ENCODE assay signal across 16 mouse cellular contexts in the genomic region with DNA sequence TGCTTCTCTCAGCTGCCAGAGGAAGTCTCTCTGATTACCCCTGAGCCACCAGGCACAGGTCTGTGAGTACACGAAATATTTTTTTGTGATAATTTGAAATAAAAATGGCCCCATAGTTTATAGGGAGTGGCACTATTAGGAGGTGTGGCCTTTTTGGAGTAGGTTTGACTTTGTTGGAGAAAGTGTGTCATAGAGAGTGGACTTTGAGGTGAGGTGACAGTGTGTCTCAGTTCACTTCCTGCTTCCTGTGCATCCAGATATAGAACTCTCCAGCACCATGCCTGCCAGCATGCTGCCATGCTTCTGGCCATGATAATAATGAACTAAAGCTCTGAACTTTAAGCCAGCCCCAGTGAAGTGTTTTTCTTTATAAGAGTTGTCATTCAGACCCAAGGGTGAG.
"Had no signal": no experiment of that assay in that cellular context is flagged by ENCODE, and none has a peak within 500 bp of the region (broad histone marks: within the 10 kb centered on the region; RNA-seq: fewer than 3 reads in every experiment).

No protein-coding gene starts in this region.

- H3K4me3 ChIP-seq: limb, embryonic 13.5 days; midbrain, embryonic 12.5 days; neural tube, embryonic 13.5 days had no signal

- H3K4me2 ChIP-seq: limb, embryonic 13.5 days; lung, embryonic 14.5 days; midbrain, embryonic 12.5 days; neural tube, embryonic 13.5 days had no signal

- ATAC-seq: midbrain, embryonic 16.5 days had no signal

- DNase-seq: kidney, adult 8-10 months; kidney, postnatal 4 days; left cerebral cortex, postnatal 4 days; lung, embryonic 14.5 days; lung, postnatal 10 days; lung, postnatal 4 days; retina, postnatal 1 day; right cerebral cortex, postnatal 4 days; spleen, adult 18-20 months; thymus, adult 2 months; thymus, postnatal 25 days had no signal

- H3K4me1 ChIP-seq: limb, embryonic 13.5 days; midbrain, embryonic 12.5 days; neural tube, embryonic 13.5 days had no signal

- H3K9me3 ChIP-seq: limb, embryonic 13.5 days; midbrain, embryonic 12.5 days; neural tube, embryonic 13.5 days had no signal

- H3K27ac ChIP-seq: kidney, postnatal 0 days; limb, embryonic 13.5 days; midbrain, embryonic 12.5 days; neural tube, embryonic 13.5 days had no signal

- H3K9ac ChIP-seq: limb, embryonic 13.5 days; lung, embryonic 14.5 days; midbrain, embryonic 12.5 days; neural tube, embryonic 13.5 days had no signal

- H3K27me3 ChIP-seq: limb, embryonic 13.5 days; midbrain, embryonic 12.5 days; neural tube, embryonic 13.5 days had no signal

- H3K36me3 ChIP-seq: limb, embryonic 13.5 days; midbrain, embryonic 12.5 days; neural tube, embryonic 13.5 days had no signal
